Mouse (Mus musculus) spleen, postnatal 4 days (tissue): Measurements from ENCODE around the gene Kcnip4.

Experiments used
- DNase-seq, 2 experiments: peaks; one replicate each; pipeline ENCODE4 v3.0.0; 2022; ENCODE audit warnings: low spot score in 2 of 2

Kcnip4 gene

DNA sequence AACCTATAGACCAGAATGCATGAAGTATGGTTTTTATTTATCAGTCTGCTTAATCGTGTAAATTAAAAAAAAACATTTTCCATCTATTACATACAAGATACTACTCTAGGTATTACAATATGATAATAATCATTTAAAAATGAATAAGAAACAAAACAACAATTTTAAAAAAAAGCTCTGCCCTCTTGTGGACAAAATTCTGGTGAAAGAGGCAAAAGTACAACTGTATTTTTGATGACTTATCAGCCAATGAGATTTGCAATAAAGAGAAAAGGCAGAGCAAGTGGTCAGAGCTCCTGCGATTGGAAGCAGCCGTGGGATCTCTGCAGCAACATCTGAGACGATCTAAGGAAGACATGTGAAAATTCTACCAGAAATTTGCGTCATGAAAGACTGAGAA, 172.6 kb downstream of the Kcnip4 start:
- no peak for DNase-seq

DNA sequence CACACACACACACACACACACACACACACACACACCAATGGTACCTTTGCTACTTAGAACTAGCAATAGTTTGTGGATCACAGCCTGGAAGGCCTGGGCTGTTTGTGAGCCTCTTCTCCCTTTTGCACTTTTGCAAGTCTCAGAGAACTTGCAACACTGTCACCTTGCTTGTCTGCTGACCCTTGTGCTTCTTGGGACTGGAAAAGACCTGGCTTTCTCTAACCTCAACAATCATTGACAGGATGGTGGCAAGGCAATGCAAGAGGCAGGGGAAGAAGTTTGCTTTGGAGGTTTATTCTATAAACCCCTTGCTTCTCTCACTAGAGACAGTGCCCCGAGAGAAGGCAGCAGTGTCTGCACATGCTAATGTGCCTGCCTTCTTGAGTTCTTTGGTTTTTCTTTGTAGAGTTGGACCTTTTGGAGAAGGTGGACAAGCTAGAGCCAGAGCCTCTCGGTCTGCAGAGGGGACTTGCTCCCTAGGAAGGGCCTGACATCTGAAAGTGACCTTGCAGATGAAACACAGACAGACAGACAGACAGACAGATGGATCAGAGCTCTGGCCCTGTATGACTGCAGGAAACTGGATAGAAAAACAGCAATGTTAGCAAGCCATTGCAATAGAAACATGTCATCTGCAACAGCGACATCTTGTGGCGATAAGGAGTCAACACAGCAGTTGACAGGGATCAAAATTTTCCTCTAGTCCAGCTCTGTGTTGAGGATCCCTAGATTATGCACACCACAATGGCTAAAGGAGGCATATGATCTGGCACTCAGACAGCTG, 174.4 kb downstream of the Kcnip4 start:
- DNase-seq = no peak

DNA sequence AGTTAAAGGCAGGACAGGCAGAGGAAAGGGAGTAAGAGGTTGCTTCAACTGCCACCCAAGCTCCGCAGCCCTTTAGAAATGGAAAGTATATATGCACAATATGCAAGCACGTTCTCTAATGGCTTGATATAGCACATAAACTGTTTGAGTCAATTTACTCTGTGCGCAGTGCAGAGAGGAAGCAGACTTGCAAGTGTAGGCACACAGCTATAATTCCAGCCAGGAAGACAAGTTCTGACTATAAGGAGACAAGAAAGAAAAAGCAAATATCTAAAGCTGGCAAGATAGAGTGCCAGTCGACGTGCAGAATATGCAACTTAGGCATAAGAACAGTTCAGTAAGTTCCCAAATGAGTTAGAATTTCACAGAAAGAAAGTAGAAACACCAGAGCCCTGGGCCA, 175.2 kb downstream of the Kcnip4 start:
- no peak for DNase-seq

DNA sequence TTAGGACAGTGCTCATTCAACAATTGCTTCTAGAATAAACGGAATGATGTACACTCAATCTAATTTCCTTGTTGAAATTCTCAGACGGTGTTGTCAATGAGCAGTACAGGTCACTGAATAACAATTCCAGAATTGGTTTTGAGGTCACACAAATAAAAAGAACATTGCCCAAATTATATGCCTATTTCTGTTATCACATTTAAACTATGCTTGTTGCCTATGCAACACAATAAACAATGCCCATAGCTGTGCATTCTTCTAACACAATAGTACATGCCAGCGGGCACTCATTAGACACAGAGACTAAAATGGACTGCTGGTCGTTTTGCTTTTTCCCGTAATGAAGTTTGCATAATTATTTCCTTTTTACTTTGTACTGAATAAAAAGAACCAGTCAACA, 176.2 kb downstream of the Kcnip4 start:
- no peak for DNase-seq

DNA sequence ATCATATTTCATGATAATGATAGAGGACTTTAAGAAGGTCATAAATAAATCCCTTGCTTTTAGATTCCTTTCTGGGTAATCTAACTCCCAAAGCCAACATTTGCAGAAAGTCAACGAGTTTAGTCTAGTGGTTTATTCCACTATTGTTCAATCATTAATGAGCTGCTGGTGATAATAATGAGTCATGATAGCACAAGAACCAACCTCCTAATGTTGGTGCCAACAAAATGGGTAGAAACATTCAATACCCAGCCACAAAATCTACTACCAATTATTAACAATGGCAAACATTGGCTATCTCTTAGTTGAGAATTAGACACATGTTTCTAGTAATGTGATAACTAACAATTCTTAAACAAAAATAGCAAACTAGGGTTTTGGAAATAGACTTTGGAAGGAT, 180.1 kb downstream of the Kcnip4 start:
- DNase-seq = no peak

DNA sequence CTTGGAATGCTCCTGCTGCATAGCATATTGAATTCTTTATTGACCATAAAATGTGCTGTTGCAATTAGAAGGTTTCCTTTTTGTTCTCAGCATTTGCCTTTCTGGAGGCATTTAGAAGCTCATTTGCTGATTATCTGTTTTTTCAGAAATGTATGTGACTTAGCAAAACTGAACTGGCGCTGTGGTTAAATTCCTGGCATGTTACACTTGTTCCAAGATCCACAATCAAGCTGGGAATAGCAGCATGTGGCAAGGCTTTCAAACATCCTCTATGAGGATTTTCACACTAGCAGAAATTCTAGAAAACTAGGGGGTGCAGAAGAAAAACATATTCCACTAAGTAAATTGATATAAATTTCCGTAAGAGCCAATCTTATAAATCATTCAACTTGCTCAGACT, 187.5 kb downstream of the Kcnip4 start:
- no peak for DNase-seq

DNA sequence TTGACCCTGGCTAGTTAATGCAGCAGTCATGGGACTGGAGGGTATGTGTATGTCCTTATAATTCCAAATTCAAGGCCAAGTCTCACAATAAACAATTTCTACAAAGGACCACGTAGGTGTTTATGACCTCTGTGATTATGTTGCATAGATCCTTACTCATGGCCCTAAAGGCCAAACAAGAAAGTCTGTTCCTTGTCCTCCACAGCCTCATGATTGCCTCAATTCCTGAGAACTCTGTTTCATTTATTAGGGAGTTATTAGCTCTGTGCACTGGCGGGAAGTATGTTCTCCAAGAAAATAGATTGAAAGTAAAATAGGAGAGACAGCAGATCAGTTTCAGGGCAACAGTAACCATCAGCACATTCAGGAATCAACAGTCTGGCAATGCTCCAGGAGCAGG, 191.6 kb downstream of the Kcnip4 start:
- no peak for DNase-seq

DNA sequence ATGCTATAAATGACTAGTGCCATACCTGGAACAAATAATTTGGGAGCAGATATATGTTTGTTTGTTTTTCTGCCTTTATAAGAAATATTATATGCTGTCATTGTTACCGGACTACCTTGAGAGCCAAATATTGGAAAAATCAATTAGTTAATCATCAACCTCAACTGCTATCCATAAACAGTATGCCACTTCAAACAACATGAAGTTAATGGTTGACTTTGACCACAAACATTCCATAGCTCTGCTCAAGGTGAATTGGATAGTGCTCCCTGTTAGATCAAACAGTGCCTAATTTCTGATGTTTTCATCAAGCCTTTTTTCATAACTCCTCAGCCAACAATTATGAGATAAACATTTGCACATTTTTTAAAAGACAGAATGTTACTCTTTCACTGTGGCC, 195.7 kb downstream of the Kcnip4 start:
- no peak for DNase-seq

DNA sequence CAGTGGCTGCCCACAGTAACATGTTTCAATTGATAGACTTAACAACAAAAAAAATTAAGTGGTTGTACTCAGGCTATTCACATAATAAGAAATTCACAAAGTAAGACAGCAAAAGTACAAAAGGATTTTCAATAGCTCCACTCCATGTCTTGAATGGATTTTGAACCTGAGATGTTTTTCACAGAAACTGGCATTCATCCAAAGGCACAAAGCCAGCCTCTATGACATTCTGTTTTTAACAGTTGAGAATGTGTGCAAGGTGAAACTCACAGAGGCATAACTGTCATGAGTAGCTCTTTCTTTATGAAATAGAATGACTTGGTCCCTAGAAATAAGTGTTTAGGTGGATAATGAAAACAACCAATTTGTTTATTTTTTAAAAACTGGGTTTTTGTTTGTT, 206.0 kb downstream of the Kcnip4 start:
- no peak for DNase-seq

DNA sequence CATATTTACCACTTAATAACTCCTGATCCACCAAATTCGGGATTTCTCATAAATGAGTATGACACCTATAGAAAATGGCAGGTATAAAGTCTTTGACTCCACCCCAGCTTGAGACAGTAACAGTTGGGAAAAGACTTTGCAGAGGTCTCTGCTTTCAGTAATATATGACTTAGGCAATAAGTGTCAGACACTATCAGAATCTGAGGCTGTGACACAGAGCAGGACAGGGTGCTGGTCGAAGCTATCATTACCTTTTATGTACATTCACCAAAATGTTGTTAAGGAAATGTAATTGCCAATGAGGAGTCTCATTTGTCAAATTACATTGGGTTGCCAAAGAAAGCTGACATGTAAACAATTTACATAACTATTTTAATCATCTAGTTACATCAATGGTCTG, 206.8 kb downstream of the Kcnip4 start:
- no peak for DNase-seq

DNA sequence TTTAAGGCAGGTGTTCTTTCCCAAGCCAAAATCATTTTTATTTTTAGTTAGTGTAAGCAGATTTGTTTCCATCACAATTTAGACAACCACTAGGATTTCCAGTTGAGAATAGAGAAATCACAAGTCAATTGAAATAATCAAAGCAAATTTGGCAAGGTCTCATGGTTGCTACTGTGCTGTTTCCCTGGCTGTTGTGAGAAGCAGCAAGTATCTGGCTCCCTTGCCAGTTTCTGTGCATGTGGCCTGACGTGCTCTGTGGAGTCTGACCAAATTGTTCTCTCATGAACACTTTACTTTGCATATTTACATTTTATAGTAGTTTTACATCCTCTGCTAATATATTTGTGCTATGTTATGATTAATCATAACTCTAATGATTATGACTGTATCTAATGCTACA, 217.9 kb downstream of the Kcnip4 start:
- DNase-seq = no peak

DNA sequence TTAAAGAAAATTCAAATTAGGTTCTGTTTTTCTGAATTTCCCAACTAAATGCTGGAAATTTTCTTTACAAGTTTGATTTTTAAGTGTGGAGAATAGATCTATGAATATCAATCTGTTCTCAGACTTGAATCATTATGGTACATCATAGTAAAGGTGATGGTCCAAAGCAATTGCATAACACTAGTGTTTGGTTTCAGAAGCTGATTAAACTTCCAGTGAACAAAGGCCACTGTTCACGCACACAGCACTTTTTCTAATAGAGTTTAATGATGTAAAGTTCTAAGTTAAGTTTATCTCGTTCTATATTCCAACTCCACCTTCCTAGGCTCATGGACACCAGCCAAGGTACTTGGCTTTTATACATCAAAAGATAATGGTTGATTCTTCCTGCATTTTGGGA, 219.4 kb downstream of the Kcnip4 start:
- DNase-seq = no peak

DNA sequence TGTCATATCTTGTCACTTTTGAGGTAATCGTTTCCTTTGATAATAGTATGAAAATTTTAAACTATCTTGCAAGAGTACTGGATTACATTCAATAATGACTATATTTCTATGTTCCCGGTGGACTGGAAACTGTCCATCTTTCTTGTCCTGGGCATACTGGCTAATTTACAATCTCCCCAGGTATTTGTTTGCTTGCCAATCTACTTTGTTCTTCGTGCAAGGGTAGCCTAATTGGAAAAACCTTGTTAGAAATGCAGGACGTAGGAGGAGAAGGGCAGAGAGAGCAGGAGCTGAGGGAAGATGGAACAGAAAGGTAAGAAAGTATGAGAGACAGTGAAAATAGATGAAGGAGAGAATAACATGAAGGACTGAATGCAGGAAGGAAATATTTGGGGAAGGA, 226.1 kb downstream of the Kcnip4 start:
- no peak for DNase-seq

DNA sequence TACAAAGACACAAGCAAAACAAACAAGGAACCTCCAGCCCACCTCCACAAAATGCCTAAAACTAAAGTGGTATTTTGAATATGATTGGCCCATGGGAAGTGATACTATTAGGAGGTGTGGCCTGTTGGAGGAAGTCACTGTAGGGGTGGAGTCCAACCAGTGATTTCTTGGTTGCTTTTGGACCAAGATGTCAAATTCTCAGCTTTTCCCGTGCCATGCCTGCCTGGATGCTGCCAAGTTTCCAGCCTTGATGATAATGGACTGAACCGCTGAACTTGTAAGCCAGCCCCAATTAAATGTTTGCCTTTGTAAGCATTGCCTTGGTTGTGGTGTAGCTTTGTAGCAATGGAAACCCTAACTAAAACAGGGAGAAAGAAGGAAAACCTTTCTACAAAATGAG, 232.3 kb downstream of the Kcnip4 start:
- DNase-seq = no peak

DNA sequence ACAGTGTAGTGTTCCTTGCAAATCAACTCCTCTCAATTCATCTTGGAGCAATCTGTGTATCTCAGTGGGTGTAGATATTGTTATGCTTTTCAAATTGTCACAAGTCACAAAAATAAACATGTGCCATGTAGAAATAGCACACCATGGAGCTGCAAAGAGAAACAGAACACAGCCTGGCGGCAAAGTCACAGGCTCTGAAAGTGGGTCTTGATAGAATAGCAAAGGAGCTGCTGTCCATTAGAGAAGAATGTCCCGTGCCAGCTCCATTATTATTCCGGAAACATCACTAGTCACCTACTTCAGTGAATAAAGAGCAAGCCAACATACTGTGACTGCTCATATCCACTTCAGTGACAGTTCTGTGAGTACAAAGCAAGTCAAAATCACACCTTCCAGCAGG, 232.9 kb downstream of the Kcnip4 start:
- no peak for DNase-seq

DNA sequence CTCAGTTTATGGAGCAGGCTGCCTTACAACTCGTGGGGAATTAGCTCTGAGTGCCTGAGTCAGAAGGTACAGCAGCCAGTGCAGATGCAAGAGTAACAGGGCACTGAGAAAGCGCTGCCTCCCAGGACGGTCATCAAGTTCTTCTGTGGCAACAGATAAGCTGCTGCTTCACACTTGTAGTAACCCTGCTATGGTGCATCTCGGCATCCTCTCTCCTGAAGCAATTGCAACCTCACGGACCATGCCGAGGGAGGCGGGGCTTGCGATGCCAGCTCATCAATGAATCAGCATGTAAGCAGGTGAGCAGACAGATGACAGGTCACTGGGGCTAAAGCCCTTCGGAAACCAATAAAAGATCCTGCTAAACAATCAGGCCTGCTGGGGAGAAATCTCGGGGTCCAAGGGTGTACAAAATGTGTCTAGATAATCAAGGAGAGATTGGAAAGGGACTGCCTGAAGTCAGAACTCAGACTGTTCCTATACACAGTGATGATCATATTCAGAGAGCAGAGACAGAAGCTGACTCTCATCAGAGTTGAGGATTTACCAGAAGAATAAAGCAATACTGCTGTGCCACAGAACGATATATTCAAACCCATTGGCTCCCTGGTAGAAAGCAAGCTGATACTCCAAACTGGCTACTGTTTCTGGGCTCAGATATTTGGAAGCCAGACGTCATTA, 239.1 kb downstream of the Kcnip4 start:
- DNase-seq = no peak

DNA sequence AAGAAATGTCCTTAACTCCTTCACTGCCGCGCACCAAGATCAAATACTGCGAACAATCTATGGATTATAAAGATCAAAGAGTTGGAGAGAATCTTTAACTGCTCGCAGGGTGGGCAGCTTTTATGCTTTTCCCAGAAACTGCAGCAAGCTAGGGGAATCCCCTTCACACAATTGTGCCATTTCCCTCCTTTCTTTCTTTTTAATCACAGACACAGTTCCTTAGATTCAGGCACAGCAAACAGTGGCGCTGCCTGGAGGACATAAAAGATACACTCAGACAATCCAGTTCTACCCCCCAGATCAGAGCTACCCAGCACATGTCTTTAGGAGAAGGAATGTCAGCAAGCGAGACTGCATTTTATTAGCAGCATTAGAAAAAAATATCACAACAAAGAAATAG, 239.9 kb downstream of the Kcnip4 start:
- no peak for DNase-seq

DNA sequence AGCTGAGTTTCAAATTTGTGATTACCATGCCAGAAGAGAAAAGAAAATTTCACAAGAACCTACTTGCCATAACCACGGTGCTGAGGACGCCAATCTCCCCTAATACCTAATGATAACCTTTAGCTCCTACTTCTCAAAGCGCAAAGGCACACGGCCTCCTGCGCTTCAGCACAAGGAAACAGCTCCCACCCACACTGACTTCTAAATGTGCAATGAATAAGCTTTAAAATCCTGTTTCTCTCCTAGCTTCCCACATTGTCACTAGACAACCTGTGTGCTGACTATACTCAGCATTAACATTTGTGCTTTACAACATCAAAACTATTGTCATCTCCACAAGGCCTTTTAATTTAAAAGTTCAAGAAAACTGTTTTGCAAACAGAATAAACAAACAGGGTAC, 241.3 kb downstream of the Kcnip4 start:
- no peak for DNase-seq

DNA sequence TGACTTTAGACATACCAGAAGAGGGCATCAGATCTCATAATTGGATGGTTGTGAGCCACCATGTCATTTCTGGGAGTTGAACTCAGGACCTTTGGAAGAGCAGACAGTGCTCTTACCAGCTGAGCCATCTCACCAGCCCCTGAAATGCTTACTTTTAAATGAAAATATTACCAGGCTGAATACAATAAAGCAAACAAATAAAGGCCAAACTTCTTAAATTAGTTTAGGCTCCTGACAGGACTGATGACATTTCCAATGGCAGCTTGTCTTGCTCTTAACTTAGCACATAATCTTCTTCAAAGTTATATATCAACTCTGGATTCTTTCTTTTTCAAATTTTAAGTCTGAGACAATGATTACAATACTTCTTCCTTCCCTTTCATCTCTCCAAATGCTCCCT, 252.8 kb downstream of the Kcnip4 start:
- DNase-seq = no peak

DNA sequence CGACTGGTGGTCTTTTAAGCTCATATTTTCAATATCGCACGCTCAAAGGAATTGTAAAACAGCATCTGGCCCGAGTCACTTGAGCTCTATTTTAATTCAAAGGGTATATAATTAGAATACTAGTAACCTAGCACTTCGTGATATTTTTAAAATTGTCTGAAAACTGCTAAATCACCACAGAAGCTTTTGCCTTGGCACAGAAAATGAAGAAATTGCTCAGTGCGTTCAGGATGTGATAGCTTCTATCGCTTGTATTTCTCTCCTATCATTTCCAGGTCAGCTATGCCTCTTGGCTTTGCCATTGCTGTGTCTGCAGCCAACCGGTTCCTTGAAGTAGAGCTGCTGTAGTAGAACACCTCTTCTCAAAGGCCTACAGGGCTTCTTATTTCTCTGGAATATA, 255.9 kb downstream of the Kcnip4 start:
- no peak for DNase-seq

DNA sequence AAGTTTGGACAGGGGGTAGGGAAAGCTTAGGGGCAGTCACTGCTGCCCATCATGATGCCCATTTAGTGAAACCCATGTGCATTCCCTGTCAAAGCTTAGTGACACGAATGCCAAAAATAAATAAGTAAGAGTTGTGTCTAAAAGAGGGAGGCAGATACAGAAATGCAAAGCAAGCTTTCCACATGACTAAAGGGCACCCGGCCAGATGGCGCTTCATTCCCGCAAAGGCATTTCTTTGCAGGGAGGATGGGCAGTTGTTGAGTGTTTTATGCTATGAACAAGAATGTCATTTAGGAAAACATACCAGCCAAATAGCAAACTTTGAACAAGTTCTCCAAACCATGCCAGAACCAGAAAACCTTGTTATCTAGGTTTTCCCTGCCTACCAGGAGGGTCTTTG, 265.4 kb downstream of the Kcnip4 start:
- DNase-seq = no peak

DNA sequence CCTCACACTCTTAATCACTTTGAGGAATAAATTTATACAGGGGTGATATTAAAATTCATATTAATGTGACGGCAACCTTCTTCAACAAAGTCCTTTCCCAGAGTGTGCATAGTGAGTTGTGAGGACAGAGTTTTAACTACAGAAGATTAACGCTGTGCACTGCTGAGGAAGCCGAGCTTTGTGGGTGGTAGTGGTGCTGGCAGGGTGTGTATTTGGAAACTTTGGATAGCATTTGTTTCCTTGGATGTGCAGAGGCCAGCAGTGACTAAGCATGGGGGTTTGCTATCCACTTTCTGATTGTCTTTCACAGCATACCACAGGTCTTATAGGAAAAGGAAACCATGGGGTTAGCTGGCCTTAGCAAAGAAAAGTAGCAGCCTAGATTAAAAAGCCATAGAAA, 267.9 kb downstream of the Kcnip4 start:
- DNase-seq = no peak

DNA sequence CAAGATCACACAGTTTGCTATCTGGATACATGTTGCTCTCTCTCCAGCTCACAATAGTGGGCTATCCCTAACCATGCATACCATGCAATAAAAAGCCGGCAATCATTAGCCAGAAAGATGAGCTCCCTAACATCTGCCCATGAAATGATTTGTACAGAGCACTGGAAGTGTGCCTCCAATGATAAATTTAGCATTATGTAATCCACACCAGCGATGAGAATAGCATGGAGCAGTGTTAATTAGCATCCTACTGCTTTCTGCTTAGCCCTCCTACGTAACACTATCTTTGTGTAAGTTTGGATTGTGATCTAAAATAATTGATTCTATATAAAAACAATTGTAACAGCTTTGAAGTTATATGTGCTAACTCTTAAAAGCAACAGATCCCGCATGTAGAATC, 268.7 kb downstream of the Kcnip4 start:
- no peak for DNase-seq

DNA sequence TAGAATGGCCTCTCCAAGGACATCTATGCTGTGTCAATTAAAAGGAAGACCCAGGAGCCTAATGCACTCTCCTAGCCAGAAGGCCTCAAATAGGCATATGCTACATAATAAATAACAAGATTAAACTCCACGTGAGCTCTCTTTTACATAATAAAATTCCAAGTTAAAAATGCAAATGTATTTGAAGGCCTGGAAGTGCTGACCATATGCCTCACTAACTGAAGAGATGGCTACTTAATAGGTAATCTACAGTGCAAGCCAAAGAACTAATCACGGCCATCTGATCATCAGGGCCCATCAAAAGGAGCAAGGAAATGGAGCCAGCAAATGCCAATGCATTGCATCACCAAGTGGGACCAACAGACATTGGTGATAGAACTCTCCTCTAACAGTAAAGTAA, 277.6 kb downstream of the Kcnip4 start:
- DNase-seq = no peak
